13 mouse cellular contexts compared by ENCODE assay signal in the genomic region with DNA sequence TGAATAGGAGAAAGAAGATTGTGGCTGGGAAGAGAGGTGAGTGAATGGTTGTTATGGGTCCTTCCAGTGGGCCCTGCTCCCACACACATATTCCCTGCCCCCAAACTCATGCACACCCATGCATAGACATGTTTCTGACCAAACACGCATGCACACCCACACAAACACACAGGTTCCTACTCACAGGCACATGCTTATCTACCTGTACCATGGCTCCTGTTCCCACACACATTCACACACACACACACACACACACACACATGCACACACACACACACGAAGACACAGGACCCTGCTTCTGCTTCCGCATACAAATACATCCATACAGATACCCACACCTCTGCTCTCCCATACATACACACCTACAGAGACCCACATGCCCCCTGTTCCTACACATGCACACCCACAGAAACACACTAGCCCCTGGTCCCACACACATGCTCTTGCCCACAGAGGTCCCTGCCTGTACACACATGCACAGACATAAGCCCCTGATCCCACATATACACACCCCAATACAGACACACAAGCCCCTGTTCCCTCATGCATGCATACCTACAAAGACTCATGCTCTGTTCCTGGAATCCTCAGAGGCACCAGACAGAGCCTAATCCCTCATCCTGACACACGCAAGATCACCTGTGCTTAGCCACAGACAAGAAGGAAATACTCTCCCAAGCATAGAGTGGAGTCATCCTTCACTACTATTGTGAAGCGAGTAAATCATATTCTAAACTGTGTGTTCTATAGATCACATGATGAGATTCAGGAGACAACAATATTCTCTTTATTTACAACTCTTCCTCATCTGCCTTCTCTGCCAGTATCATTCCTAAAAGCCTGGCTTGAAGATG.
DNase-seq lines count a peak whose midpoint lies in the region; ATAC-seq and TF ChIP-seq lines count a peak whose summit lies in the region.
"Had no signal": no experiment of that assay in that cellular context is flagged by ENCODE, and none has a peak within 500 bp of the region (broad histone marks: within the 10 kb centered on the region; RNA-seq: fewer than 3 reads in every experiment).

No protein-coding gene starts in this region.

- H3K36me3 ChIP-seq in heart, embryonic 10.5 days, result no peaks in the 10 kb centered on the region
- no peaks in the 10 kb centered on the region for H3K36me3 ChIP-seq in E14TG2a.4 (ENCODE audit: insufficient read depth, low read length)
- no peaks in the 10 kb centered on the region for H3K36me3 ChIP-seq in embryonic facial prominence, embryonic 14.5 days (ENCODE audit: control insufficient read depth, insufficient read depth, low read length)
- H3K36me3 ChIP-seq in limb, embryonic 11.5 days (ENCODE audit: control insufficient read depth, insufficient read depth, low read length), result no peaks in the 10 kb centered on the region
- H3K36me3 ChIP-seq: stomach, embryonic 15.5 days had no signal

- WGBS in heart, embryonic 10.5 days, result 91% methylated on average over 5 of the region's 5 CpGs
- 73% methylated on average over 4 of the region's 5 CpGs for WGBS in embryonic facial prominence, embryonic 14.5 days
- 78% methylated on average over 5 of the region's 5 CpGs for WGBS in limb, embryonic 11.5 days

- no peak overlapping the region for H3K4me3 ChIP-seq in heart, embryonic 10.5 days
- peak overlapping the region; percentile 61 for H3K4me3 ChIP-seq in E14TG2a.4 (replicated peaks; ENCODE audit: low read length)
- no peak overlapping the region for H3K4me3 ChIP-seq in embryonic facial prominence, embryonic 14.5 days (ENCODE audit: low read depth, low read length)
- H3K4me3 ChIP-seq in limb, embryonic 11.5 days (ENCODE audit: low read depth, low read length), result no peak overlapping the region
- H3K4me3 ChIP-seq: left cerebral cortex, adult 2 months had no signal

- H3K9ac ChIP-seq in embryonic facial prominence, embryonic 14.5 days (ENCODE audit: low read depth, low read length), result 0 out of 2 replicates have a peak overlapping the region, but pooled peaks have one; percentile 16
- H3K9ac ChIP-seq in limb, embryonic 11.5 days (ENCODE audit: low read length), result no peak overlapping the region
- H3K9ac ChIP-seq: liver, embryonic 14.5 days; stomach, embryonic 15.5 days had no signal

- H3K4me2 ChIP-seq in embryonic facial prominence, embryonic 14.5 days (ENCODE audit: low read depth, low read length), result peak overlapping the region; percentile 52; the same call in 1 of the 2 replicates
- peak overlapping the region; percentile 11 for H3K4me2 ChIP-seq in limb, embryonic 11.5 days (ENCODE audit: low read depth, severe bottlenecking)

- H3K9me3 ChIP-seq in heart, embryonic 10.5 days, result no peaks in the 10 kb centered on the region
- no peaks in the 10 kb centered on the region for H3K9me3 ChIP-seq in E14TG2a.4 (ENCODE audit: low read length)
- H3K9me3 ChIP-seq in embryonic facial prominence, embryonic 14.5 days (ENCODE audit: control insufficient read depth, low read length), result no peaks in the 10 kb centered on the region
- H3K9me3 ChIP-seq in limb, embryonic 11.5 days (ENCODE audit: control insufficient read depth, low read length), result no peaks in the 10 kb centered on the region
- H3K9me3 ChIP-seq: stomach, embryonic 15.5 days had no signal

- no peak for DNase-seq in heart, embryonic 10.5 days (ENCODE audit: low spot score)
- no peak for DNase-seq in heart, postnatal 14 days
- no peak for DNase-seq in embryonic facial prominence, embryonic 14.5 days (ENCODE audit: low spot score)
- DNase-seq in limb, embryonic 11.5 days (ENCODE audit: low spot score), result no peak
- no peak for DNase-seq in right cerebral cortex, postnatal 36 days (ENCODE audit: low spot score in 2 of 2)
- DNase-seq in thymus, postnatal 10 days (ENCODE audit: low spot score in 2 of 2), result no peak
- no peak for DNase-seq in Muller cell, postnatal 12 days (ENCODE audit: inconsistent ontology term)
- DNase-seq: gastrocnemius, postnatal 14 days; right cerebral cortex, postnatal 14 days had no signal

- peak overlapping the region; percentile 84 for H3K27ac ChIP-seq in heart, embryonic 10.5 days
- no peak overlapping the region for H3K27ac ChIP-seq in embryonic facial prominence, embryonic 14.5 days (replicated peaks; ENCODE audit: low read depth, low read length)
- peak overlapping the region; percentile 14; the same call in 1 of the 2 replicates for H3K27ac ChIP-seq in limb, embryonic 11.5 days (replicated peaks; ENCODE audit: low read depth, low read length)
- H3K27ac ChIP-seq: left cerebral cortex, adult 2 months; liver, embryonic 14.5 days; stomach, embryonic 15.5 days had no signal

- intact Hi-C loops in heart, postnatal 14 days (cut with DNase I), result no loop called here

- no peak for TF ChIP-seq CTCF in E14TG2a.4 (conservative IDR thresholded peaks at IDR 0.05; ENCODE audit: low read length)

- no peak for ATAC-seq in embryonic facial prominence, embryonic 14.5 days (ENCODE audit: low read depth)
- ATAC-seq in limb, embryonic 11.5 days (ENCODE audit: insufficient number of reproducible peaks, low FRiP score, low TSS enrichment, low read depth), result peak; percentile 48; the same call in 1 of the 2 replicates

- no peaks in the 10 kb centered on the region for H3K27me3 ChIP-seq in heart, embryonic 10.5 days (ENCODE audit: insufficient read depth, poor library complexity, severe bottlenecking)
- H3K27me3 ChIP-seq in E14TG2a.4 (ENCODE audit: insufficient read depth, low read length), result no peaks in the 10 kb centered on the region
- no peaks in the 10 kb centered on the region for H3K27me3 ChIP-seq in embryonic facial prominence, embryonic 14.5 days (replicated peaks; ENCODE audit: control insufficient read depth, insufficient read depth, low read length)
- no peaks in the 10 kb centered on the region for H3K27me3 ChIP-seq in limb, embryonic 11.5 days (ENCODE audit: control insufficient read depth, insufficient read depth, low read length)
- H3K27me3 ChIP-seq: stomach, embryonic 15.5 days had no signal

- peaks cover 20% of the 10 kb centered on the region for H3K4me1 ChIP-seq in heart, embryonic 10.5 days
- H3K4me1 ChIP-seq in E14TG2a.4 (replicated peaks; ENCODE audit: low read depth, low read length), result peaks cover 48% of the 10 kb centered on the region
- peaks cover 13% of the 10 kb centered on the region for H3K4me1 ChIP-seq in embryonic facial prominence, embryonic 14.5 days (ENCODE audit: control insufficient read depth, insufficient read depth, low read length)
- peaks cover 32% of the 10 kb centered on the region for H3K4me1 ChIP-seq in limb, embryonic 11.5 days (ENCODE audit: control insufficient read depth, insufficient read depth, low read length)
